8 mouse cellular contexts compared by ENCODE assay signal in the genomic region with DNA sequence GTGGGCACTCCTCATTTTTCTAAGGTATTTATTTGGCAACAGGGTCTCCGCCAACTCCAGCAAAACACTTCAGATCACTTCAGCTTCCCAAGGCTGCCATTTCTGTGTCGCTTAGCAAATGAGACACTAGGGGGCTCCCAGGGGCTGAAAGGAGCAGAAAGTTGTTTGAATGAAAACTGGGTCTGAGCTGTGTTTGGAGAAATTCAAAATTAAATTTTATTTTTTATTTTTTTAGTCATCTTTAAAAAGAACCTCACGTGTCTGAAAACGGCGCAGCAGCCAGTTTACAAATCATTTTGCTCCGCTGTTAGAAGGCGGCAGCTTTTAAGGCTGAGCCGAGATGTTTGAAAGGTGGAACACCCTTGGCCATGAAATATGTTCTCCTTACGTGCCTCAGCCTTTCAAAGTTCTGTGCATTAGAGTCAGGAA. TPM values are rescaled to one million over a fixed set of nuclear protein-coding genes. Genes with fewer than 3 reads are reported as not detected.
DNase-seq lines count a peak whose midpoint lies in the region; ATAC-seq and TF ChIP-seq lines count a peak whose summit lies in the region.

No protein-coding gene starts in this region.

- no peak overlapping the region for H3K9ac ChIP-seq in kidney, postnatal 0 days (ENCODE audit: low read depth, low read length)
- H3K9ac ChIP-seq in liver, embryonic 13.5 days: peak overlapping the region; percentile 5; the same call in 1 of the 2 replicates
- no peak overlapping the region for H3K9ac ChIP-seq in neural tube, embryonic 12.5 days

- no peaks in the 10 kb centered on the region for H3K9me3 ChIP-seq in kidney, postnatal 0 days (replicated peaks; ENCODE audit: low read length)
- H3K9me3 ChIP-seq in liver, embryonic 13.5 days (replicated peaks): no peaks in the 10 kb centered on the region
- no peaks in the 10 kb centered on the region for H3K9me3 ChIP-seq in neural tube, embryonic 12.5 days

- DNase-seq in spleen, adult 2 months (ENCODE audit: low read depth in 1 of 2, low spot score in 2 of 2): peak in 1 of 2 experiments; percentile 23
- no peak for DNase-seq in spleen, adult 12 weeks (ENCODE audit: low spot score)
- peak; percentile 73 to 89 for DNase-seq in heart, adult 18-20 months
- DNase-seq in kidney, postnatal 0 days (ENCODE audit: low spot score): peak; percentile 87
- no peak for DNase-seq in liver, embryonic 13.5 days
- peak; percentile 58 for DNase-seq in urinary bladder, postnatal 25 days (ENCODE audit: low spot score)

- WGBS in spleen, adult 2 months: 11% methylated on average over 9 of the region's 9 CpGs
- 8% methylated on average over 9 of the region's 9 CpGs for WGBS in kidney, postnatal 0 days
- 20% methylated on average over 9 of the region's 9 CpGs for WGBS in liver, embryonic 13.5 days (ENCODE audit: insufficient replicate concordance)
- WGBS in neural tube, embryonic 12.5 days: 13% methylated on average over 9 of the region's 9 CpGs

- TF ChIP-seq POLR2A in spleen, adult 2 months (IDR thresholded peaks at IDR 0.05; ENCODE audit: low read depth, low read length): no peak
- no peak for TF ChIP-seq POLR2A in cortical plate, adult 2 months (IDR thresholded peaks at IDR 0.05; ENCODE audit: extremely low read depth, insufficient read depth, low read length)

- H3K4me1 ChIP-seq in spleen, adult 2 months (ENCODE audit: control insufficient read depth, insufficient read depth, insufficient read length): no peaks in the 10 kb centered on the region; the same call in 1 of the 2 replicates
- H3K4me1 ChIP-seq in cortical plate, adult 2 months (ENCODE audit: control insufficient read depth, insufficient read depth, low read length): peaks cover 3% of the 10 kb centered on the region
- 0 out of 2 replicates have a peak, but pooled peaks cover 11% of the 10 kb centered on the region for H3K4me1 ChIP-seq in kidney, postnatal 0 days (replicated peaks; ENCODE audit: insufficient read depth, low read length)
- H3K4me1 ChIP-seq in liver, embryonic 13.5 days (replicated peaks): peaks cover 13% of the 10 kb centered on the region; the same call in 1 of the 2 replicates
- H3K4me1 ChIP-seq in neural tube, embryonic 12.5 days: peaks cover 7% of the 10 kb centered on the region

- no peaks in the 10 kb centered on the region for H3K27me3 ChIP-seq in spleen, adult 2 months (ENCODE audit: control insufficient read depth, insufficient read depth, low read length)
- H3K27me3 ChIP-seq in kidney, postnatal 0 days (ENCODE audit: insufficient read depth, low read length): no peaks in the 10 kb centered on the region
- peaks cover 13% of the 10 kb centered on the region for H3K27me3 ChIP-seq in liver, embryonic 13.5 days
- H3K27me3 ChIP-seq in neural tube, embryonic 12.5 days (replicated peaks): no peaks in the 10 kb centered on the region; the same call in 1 of the 2 replicates

- no peak for ATAC-seq in kidney, postnatal 0 days (replicated peaks; ENCODE audit: low FRiP score, low read depth)
- ATAC-seq in liver, embryonic 13.5 days (ENCODE audit: low read depth): no peak
- no peak; the same call in 1 of the 2 replicates for ATAC-seq in neural tube, embryonic 12.5 days (ENCODE audit: low FRiP score, low read depth)

- H3K36me3 ChIP-seq in spleen, adult 2 months (ENCODE audit: control insufficient read depth, insufficient read depth, low read length): no peaks in the 10 kb centered on the region
- no peaks in the 10 kb centered on the region for H3K36me3 ChIP-seq in kidney, postnatal 0 days (ENCODE audit: insufficient read depth, low read length)
- no peaks in the 10 kb centered on the region for H3K36me3 ChIP-seq in liver, embryonic 13.5 days
- no peaks in the 10 kb centered on the region for H3K36me3 ChIP-seq in neural tube, embryonic 12.5 days

- peak overlapping the region; percentile 59 for H3K4me2 ChIP-seq in kidney, postnatal 0 days (ENCODE audit: low read length)
- peak overlapping the region; percentile 33 for H3K4me2 ChIP-seq in liver, embryonic 13.5 days
- H3K4me2 ChIP-seq in neural tube, embryonic 12.5 days (replicated peaks): peak overlapping the region; percentile 35

- H3K4me3 ChIP-seq in spleen, adult 2 months (ENCODE audit: extremely low read depth, insufficient read depth, insufficient read length): no peak overlapping the region
- no peak overlapping the region; the same call in 1 of the 2 replicates for H3K4me3 ChIP-seq in cortical plate, adult 2 months (ENCODE audit: insufficient read depth, low read length)
- peak overlapping the region; percentile 18; the same call in 1 of the 2 replicates for H3K4me3 ChIP-seq in kidney, postnatal 0 days (replicated peaks; ENCODE audit: low read depth, low read length)
- H3K4me3 ChIP-seq in liver, embryonic 13.5 days (replicated peaks): peak overlapping the region; percentile 21; the same call in 1 of the 2 replicates
- no peak overlapping the region for H3K4me3 ChIP-seq in neural tube, embryonic 12.5 days

- peak; percentile 22; the same call in 1 of the 2 replicates for TF ChIP-seq CTCF in spleen, adult 2 months (IDR thresholded peaks at IDR 0.05; ENCODE audit: extremely low read depth, insufficient read depth, insufficient read length, insufficient replicate concordance)
- peak; percentile 70 for TF ChIP-seq CTCF in cortical plate, adult 2 months (IDR thresholded peaks at IDR 0.05; ENCODE audit: extremely low read depth, insufficient read depth, low read length)
- peak; percentile 77 for TF ChIP-seq CTCF in kidney, postnatal 0 days (IDR thresholded peaks at IDR 0.05; ENCODE audit: low read depth)

- no peak overlapping the region for H3K27ac ChIP-seq in spleen, adult 2 months (ENCODE audit: insufficient read depth, low read length)
- no peak overlapping the region for H3K27ac ChIP-seq in cortical plate, adult 2 months (ENCODE audit: insufficient read depth, low read length)
- H3K27ac ChIP-seq in kidney, postnatal 0 days: no peak overlapping the region; the same call in 1 of the 2 replicates
- no peak overlapping the region for H3K27ac ChIP-seq in liver, embryonic 13.5 days
- no peak overlapping the region for H3K27ac ChIP-seq in neural tube, embryonic 12.5 days

RNA-seq across cellular contexts. Expression of a gene that starts 0.4 kb away (rescaled TPM):
- polyA plus RNA-seq in spleen, adult 2 months (2012; rRNA removed): 1.9 and 2.1 TPM in 2 replicates
- 2.4 TPM in 2 replicates for polyA plus RNA-seq in cortical plate, adult 2 months (2012; rRNA removed)
- total RNA-seq in heart, adult 18-20 months (2021): 10 to 100 TPM in 1 of 2 experiments, 1 to 10 TPM in 1; 8.6 to 11.9 TPM
- 7.4 and 8.8 TPM in 2 replicates for polyA plus RNA-seq in kidney, postnatal 0 days (2015; fragmentation: Nextera tagmentation; extraction: Ambion mirVana)
- polyA plus RNA-seq in liver, embryonic 13.5 days (2015; fragmentation: Nextera tagmentation; extraction: Ambion mirVana): 2.0 and 3.0 TPM in 2 replicates
- polyA plus RNA-seq in neural tube, embryonic 12.5 days (2016; fragmentation: Nextera tagmentation; extraction: Ambion mirVana): 6.5 and 7.9 TPM in 2 replicates

RNA-seq across cellular contexts. Expression of a gene that starts 32.2 kb away (rescaled TPM):
- 0.15 and 0.18 TPM in 2 replicates for polyA plus RNA-seq in spleen, adult 2 months (2012; rRNA removed)
- 4.1 and 5.2 TPM in 2 replicates for polyA plus RNA-seq in cortical plate, adult 2 months (2012; rRNA removed)
- total RNA-seq in heart, adult 18-20 months (2021): 10 to 100 TPM; 16.4 to 18.8 TPM
- 9.1 and 10.5 TPM in 2 replicates for polyA plus RNA-seq in kidney, postnatal 0 days (2015; fragmentation: Nextera tagmentation; extraction: Ambion mirVana)
- 1.9 and 2.7 TPM in 2 replicates for polyA plus RNA-seq in liver, embryonic 13.5 days (2015; fragmentation: Nextera tagmentation; extraction: Ambion mirVana)
- polyA plus RNA-seq in neural tube, embryonic 12.5 days (2016; fragmentation: Nextera tagmentation; extraction: Ambion mirVana): 2.2 and 2.4 TPM in 2 replicates

Comparison
In these comparisons a context has a peak if more than half of its experiments do, and no peak if none do; other contexts are left out.
1. DNase-seq: peak in heart, adult 18-20 months (2 of 2), kidney, postnatal 0 days (single experiment) and urinary bladder, postnatal 25 days (single experiment); none in spleen, adult 12 weeks (single experiment) and liver, embryonic 13.5 days (single experiment).
2. H3K4me3 ChIP-seq: peak in kidney, postnatal 0 days (single experiment) and liver, embryonic 13.5 days (single experiment); none in spleen, adult 2 months (single experiment), cortical plate, adult 2 months (single experiment) and neural tube, embryonic 12.5 days (single experiment).
3. CTCF ChIP-seq: peak in every context shown above with its lines; median percentile 77 in kidney, postnatal 0 days; 70 in cortical plate, adult 2 months; 22 in spleen, adult 2 months.
4. Peak in every context shown above with its lines, with median percentiles within 50 percentile points of each other: H3K4me2 ChIP-seq.